Mouse (Mus musculus): ENCODE results near the gene Tlr11. TPM values are rescaled to one million over a fixed set of nuclear protein-coding genes. Genes with fewer than 3 reads are reported as not detected.

Tlr11 gene
- polyA plus RNA-seq, 1 experiment = 0.04 TPM

- H3K27ac ChIP-seq (ENCODE audit: control insufficient read depth, insufficient read depth, low read depth, low read length) = no peak within 1 kb of the TSS
- H3K4me1 ChIP-seq (ENCODE audit: control insufficient read depth, insufficient read depth, low read length) = no peaks in the 10 kb centered on the region
- H3K36me3 ChIP-seq (ENCODE audit: control insufficient read depth, insufficient read depth, low read length) = no peaks in the 10 kb centered on the region
- TF ChIP-seq CTCF (IDR thresholded peaks at IDR 0.05; ENCODE audit: control insufficient read depth, insufficient read depth, insufficient replicate concordance, low read depth, low read length) (no peak), POLR2A (IDR thresholded peaks at IDR 0.05; ENCODE audit: control insufficient read depth, low read depth, low read length) (no peak)
- H3K27me3 ChIP-seq (ENCODE audit: control insufficient read depth, insufficient read depth, low read length) = no peaks in the 10 kb centered on the region
- H3K4me3 ChIP-seq (ENCODE audit: control insufficient read depth, low read depth, low read length) = no peak within 1 kb of the TSS
These were observed 49.6 kb downstream of the Tlr11 start, which contains the start of gene Olfr738 for GRCm38 (mm10) chr14:50407268-50407667. Gene Olfr738, plus strand, starts transcription at chr14:50407568.

Other genes with a start within 250 kb of the Tlr11 start
- not detected in 2 replicates for gene Olfr727, start 234.7 kb upstream of the Tlr11 start, polyA plus RNA-seq (2012; rRNA removed)
- not detected in 2 replicates for gene Olfr728, start 215.2 kb upstream of the Tlr11 start, polyA plus RNA-seq (2012; rRNA removed)
- not detected in 2 replicates for gene Olfr729, start 205.0 kb upstream of the Tlr11 start, polyA plus RNA-seq (2012; rRNA removed)
- not detected in 2 replicates for gene Olfr730, start 169.7 kb upstream of the Tlr11 start, polyA plus RNA-seq (2012; rRNA removed)
- gene Olfr731, start 116.0 kb upstream of the Tlr11 start, polyA plus RNA-seq (2012; rRNA removed) = 0.06 TPM in 1 of 2 replicates, not detected in the other
- 0.14 and 0.17 TPM in 2 replicates for gene Olfr732, start 73.7 kb upstream of the Tlr11 start, polyA plus RNA-seq (2012; rRNA removed)
- gene Olfr733, start 56.4 kb upstream of the Tlr11 start, polyA plus RNA-seq (2012; rRNA removed) = 0.13 TPM in 1 of 2 replicates, not detected in the other
- gene Olfr734, start 31.2 kb upstream of the Tlr11 start, polyA plus RNA-seq (2012; rRNA removed) = 0.10 and 0.37 TPM in 2 replicates
- 0.12 and 0.21 TPM in 2 replicates for gene Olfr735, start 9.0 kb upstream of the Tlr11 start, polyA plus RNA-seq (2012; rRNA removed)
- gene Olfr736, start 23.2 kb downstream of the Tlr11 start, polyA plus RNA-seq (2012; rRNA removed) = 0.07 TPM in 1 of 2 replicates, not detected in the other
- gene Olfr738, start 49.7 kb downstream of the Tlr11 start, polyA plus RNA-seq (2012; rRNA removed) = 0.11 TPM in 1 of 2 replicates, not detected in the other
- gene Olfr739, start 60.7 kb downstream of the Tlr11 start, polyA plus RNA-seq (2012; rRNA removed) = not detected in 2 replicates
- gene Olfr740, start 87.6 kb downstream of the Tlr11 start, polyA plus RNA-seq (2012; rRNA removed) = not detected in 2 replicates
- not detected in 2 replicates for gene Olfr741, start 114.8 kb downstream of the Tlr11 start, polyA plus RNA-seq (2012; rRNA removed)
- gene Olfr742, start 145.7 kb downstream of the Tlr11 start, polyA plus RNA-seq (2012; rRNA removed) = not detected in 2 replicates
- 0.04 TPM in 1 of 2 replicates, not detected in the other for gene Olfr743, start 163.9 kb downstream of the Tlr11 start, polyA plus RNA-seq (2012; rRNA removed)

Measured in testis, adult 2 months (tissue).